Mouse (Mus musculus): ENCODE measurements around the gene Ppp2r1b. TPM values are rescaled to one million over a fixed set of nuclear protein-coding genes. Genes with fewer than 3 reads are reported as not detected.

Ppp2r1b gene
- polyA plus RNA-seq, 1 experiment = 14.0 TPM

GRCm38 (mm10) chr9:50904196-50904847 lies 59.2 kb downstream of the Ppp2r1b start:
- DNase-seq (ENCODE audit: extremely low spot score in 1 of 2, low spot score in 1 of 2) = no peak

- no peak for DNase-seq (ENCODE audit: extremely low spot score in 1 of 2, low spot score in 1 of 2)
Measured at GRCm38 (mm10) chr9:50905321-50905720, 60.2 kb downstream of the Ppp2r1b start.

- peak in 1 of 2 experiments; percentile 37 for DNase-seq (ENCODE audit: extremely low spot score in 1 of 2, low spot score in 1 of 2)
Measured at GRCm38 (mm10) chr9:50911861-50912515, 66.9 kb downstream of the Ppp2r1b start.

GRCm38 (mm10) chr9:50918131-50918530 lies 73.0 kb downstream of the Ppp2r1b start:
- DNase-seq (ENCODE audit: extremely low spot score in 1 of 2, low spot score in 1 of 2) = no peak

GRCm38 (mm10) chr9:50919554-50919953 lies 74.5 kb downstream of the Ppp2r1b start:
- no peak for DNase-seq (ENCODE audit: extremely low spot score in 1 of 2, low spot score in 1 of 2)

GRCm38 (mm10) chr9:50920933-50921895 lies 76.1 kb downstream of the Ppp2r1b start:
- DNase-seq (ENCODE audit: extremely low spot score in 1 of 2, low spot score in 1 of 2) = no peak

- DNase-seq (ENCODE audit: extremely low spot score in 1 of 2, low spot score in 1 of 2) = no peak
Measured at GRCm38 (mm10) chr9:50922363-50923153, 77.5 kb downstream of the Ppp2r1b start.

- DNase-seq (ENCODE audit: extremely low spot score in 1 of 2, low spot score in 1 of 2) = no peak
Measured at GRCm38 (mm10) chr9:50924454-50924853, 79.4 kb downstream of the Ppp2r1b start.

- DNase-seq (ENCODE audit: extremely low spot score in 1 of 2, low spot score in 1 of 2) = no peak
Measured at GRCm38 (mm10) chr9:50925801-50926200, 80.7 kb downstream of the Ppp2r1b start.

- no peak for DNase-seq (ENCODE audit: extremely low spot score in 1 of 2, low spot score in 1 of 2)
Measured at GRCm38 (mm10) chr9:50929986-50930385, 84.9 kb downstream of the Ppp2r1b start.

GRCm38 (mm10) chr9:50941804-50942401 lies 96.8 kb downstream of the Ppp2r1b start:
- no peak for DNase-seq (ENCODE audit: extremely low spot score in 1 of 2, low spot score in 1 of 2)

GRCm38 (mm10) chr9:50942711-50943110 lies 97.6 kb downstream of the Ppp2r1b start:
- DNase-seq (ENCODE audit: extremely low spot score in 1 of 2, low spot score in 1 of 2) = no peak

Other genes with a start within 250 kb of the Ppp2r1b start
- gene Sdhd, start 241.5 kb upstream of the Ppp2r1b start, polyA plus RNA-seq (2012; rRNA removed) = 150 and 156 TPM in 2 replicates
- gene Timm8b, start 241.4 kb upstream of the Ppp2r1b start, polyA plus RNA-seq (2012; rRNA removed) = 400 and 414 TPM in 2 replicates
- gene Pih1d2, start 228.0 kb upstream of the Ppp2r1b start, polyA plus RNA-seq (2012; rRNA removed) = 3.6 and 5.3 TPM in 2 replicates
- 14.0 and 15.0 TPM in 2 replicates for gene Nkapd1, start 227.8 kb upstream of the Ppp2r1b start, polyA plus RNA-seq (2012; rRNA removed)
- gene Dlat, start 185.5 kb upstream of the Ppp2r1b start, polyA plus RNA-seq (2012; rRNA removed) = 39.1 and 54.1 TPM in 2 replicates
- gene Dixdc1, start 105.8 kb upstream of the Ppp2r1b start, polyA plus RNA-seq (2012; rRNA removed) = 35.7 and 41.8 TPM in 2 replicates
- gene 2310030G06Rik, start 98.8 kb upstream of the Ppp2r1b start, polyA plus RNA-seq (2012; rRNA removed) = 3.3 and 3.8 TPM in 2 replicates
- 141 and 186 TPM in 2 replicates for gene Cryab, start 94.0 kb upstream of the Ppp2r1b start, polyA plus RNA-seq (2012; rRNA removed)
- 2.2 and 2.6 TPM in 2 replicates for gene Hspb2, start 92.9 kb upstream of the Ppp2r1b start, polyA plus RNA-seq (2012; rRNA removed)
- gene Fdxacb1, start 77.1 kb upstream of the Ppp2r1b start, polyA plus RNA-seq (2012; rRNA removed) = 5.5 and 6.2 TPM in 2 replicates
- gene Alg9, start 70.3 kb upstream of the Ppp2r1b start, polyA plus RNA-seq (2012; rRNA removed) = 22.5 and 23.5 TPM in 2 replicates
- gene 1110032A03Rik, start 69.8 kb upstream of the Ppp2r1b start, polyA plus RNA-seq (2012; rRNA removed) = 80.4 and 90.8 TPM in 2 replicates
- gene Sik2, start 163.8 kb downstream of the Ppp2r1b start, polyA plus RNA-seq (2012; rRNA removed) = 18.0 and 22.4 TPM in 2 replicates
- gene Btg4, start 215.6 kb downstream of the Ppp2r1b start, polyA plus RNA-seq (2012; rRNA removed) = not detected in 2 replicates
- gene Layn, start 231.8 kb downstream of the Ppp2r1b start, polyA plus RNA-seq (2012; rRNA removed) = 3.9 and 4.8 TPM in 2 replicates

Measured in frontal cortex, adult 2 months (tissue).